Mouse (Mus musculus) hindbrain, embryonic 11.5 days (tissue): Measurements from ENCODE around the gene Colq. TPM values are rescaled to one million over a fixed set of nuclear protein-coding genes. Genes with fewer than 3 reads are reported as not detected.

Source experiments
- ATAC-seq: fragments of 200-750 bp; cut with Nextera tagmentation; 2 replicates; pipeline ENCODE4 v1.8.0; 2017; ENCODE audit warnings: mild to moderate bottlenecking, moderate TSS enrichment, moderate library complexity; ENCODE audit not compliant: low FRiP score
- DNase-seq: peaks from one replicate; pipeline ENCODE4 v3.0.0-alpha.2; 2015; ENCODE audit warnings: low spot score
- H3K27ac ChIP-seq: fragments of 300-500 bp; sonication (generic); 2 replicates; pipeline ENCODE4 v1.5.1; 2014; ENCODE audit warnings: mild to moderate bottlenecking, low read depth, low read length
- H3K27me3 ChIP-seq: fragments of 300-500 bp; sonication (generic); 2 replicates; pipeline ENCODE4 v1.6.1; 2014; ENCODE audit warnings: mild to moderate bottlenecking, low read length, moderate library complexity, mixed read lengths; ENCODE audit not compliant: control insufficient read depth, insufficient read depth
- H3K36me3 ChIP-seq: fragments of 300-500 bp; sonication (generic); 2 replicates; pipeline ENCODE4 v1.6.1; 2014; ENCODE audit warnings: mild to moderate bottlenecking, low read length, moderate library complexity, mixed read lengths; ENCODE audit not compliant: control insufficient read depth, insufficient read depth
- H3K4me1 ChIP-seq: fragments of 300-500 bp; sonication (generic); replicated peaks from 2 replicates; pipeline ENCODE4 v1.6.1; 2014; ENCODE audit warnings: low read length, mixed read lengths; ENCODE audit not compliant: control insufficient read depth, insufficient read depth
- H3K4me2 ChIP-seq: fragments of 300-500 bp; sonication (generic); replicated peaks from 2 replicates; pipeline ENCODE4 v1.6.1; 2014; ENCODE audit warnings: mild to moderate bottlenecking, low read depth, low read length
- H3K4me3 ChIP-seq: fragments of 300-500 bp; sonication (generic); 2 replicates; pipeline ENCODE4 v1.5.1; 2014; ENCODE audit warnings: low read depth, low read length
- H3K9ac ChIP-seq: fragments of 300-500 bp; sonication (generic); 2 replicates; pipeline ENCODE4 v1.6.1; 2014; ENCODE audit warnings: low read depth, low read length
- H3K9me3 ChIP-seq: fragments of 300-500 bp; sonication (generic); 2 replicates; pipeline ENCODE4 v1.6.1; 2016; ENCODE audit warnings: low read length; ENCODE audit not compliant: control insufficient read depth
- WGBS: fragments of 180-500 bp; shearing (Covaris S2); extraction: QIAGEN DNeasy Blood & Tissue Kit; methylation state at CpG from one replicate; pipeline ENCODE4 v1.1.7; 2014; 5-methylcytosine and 5-hydroxymethylcytosine counted together
- polyA plus RNA-seq: library from polyadenylated mRNA; unstranded; fragments of >200 nt; fragmentation: Nextera tagmentation; extraction: Ambion mirVana; gene quantifications from 2 replicates; pipeline ENCODE4 v1.2.1, GENCODE M21; 2014

Colq gene
- polyA plus RNA-seq, 1 experiment from 2014 or later: not detected

DNA sequence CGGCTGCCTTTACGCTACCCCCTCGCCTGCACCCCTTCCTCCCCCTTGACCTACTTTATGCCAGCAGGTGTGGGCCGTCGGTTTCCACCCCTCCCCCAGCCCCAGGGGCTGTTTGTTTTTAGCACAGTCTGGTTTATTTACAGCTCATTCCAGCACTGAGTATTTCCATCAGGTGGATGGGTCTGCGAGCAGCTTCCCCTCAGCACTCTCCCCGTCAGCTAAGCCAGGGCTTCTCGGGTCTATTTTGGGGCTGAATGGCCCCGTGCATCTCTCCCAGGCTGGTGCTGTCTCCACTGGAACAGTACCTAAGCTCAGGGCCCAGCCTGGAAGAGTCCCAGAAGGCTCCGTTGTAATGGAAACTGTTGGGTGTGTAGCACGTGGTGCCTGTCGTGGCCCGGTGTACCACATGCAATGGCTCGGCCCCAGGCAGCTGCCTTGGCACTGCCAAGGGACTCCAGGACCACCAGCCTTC lies 35.1 kb downstream of the Colq start:
- H3K4me2 ChIP-seq: no peak overlapping the region
- H3K27ac ChIP-seq: no peak overlapping the region
- no peak overlapping the region for H3K4me3 ChIP-seq
- ATAC-seq (no peak), DNase-seq (no peak)
- H3K9me3 ChIP-seq: no peaks in the 10 kb centered on the region
- 85% methylated on average over 14 of the region's 14 CpGs for whole genome bisulfite sequencing
- H3K27me3 ChIP-seq: no peaks in the 10 kb centered on the region
- H3K9ac ChIP-seq: no peak overlapping the region
- H3K4me1 ChIP-seq: no peaks in the 10 kb centered on the region
- no peaks in the 10 kb centered on the region for H3K36me3 ChIP-seq

GRCm38 (mm10) chr14:31555021-31555420 lies 36.1 kb downstream of the Colq start:
- Histone ChIP-seq H3K27ac (no peak overlapping the region), H3K4me1 (no peaks in the 10 kb centered on the region), H3K9ac (no peak overlapping the region), H3K4me2 (no peak overlapping the region), H3K27me3 (no peaks in the 10 kb centered on the region), H3K36me3 (no peaks in the 10 kb centered on the region), H3K9me3 (no peaks in the 10 kb centered on the region), H3K4me3 (no peak overlapping the region)
- DNase-seq (no peak), ATAC-seq (no peak)
- 95% methylated on average over 7 of the region's 7 CpGs for WGBS

DNA sequence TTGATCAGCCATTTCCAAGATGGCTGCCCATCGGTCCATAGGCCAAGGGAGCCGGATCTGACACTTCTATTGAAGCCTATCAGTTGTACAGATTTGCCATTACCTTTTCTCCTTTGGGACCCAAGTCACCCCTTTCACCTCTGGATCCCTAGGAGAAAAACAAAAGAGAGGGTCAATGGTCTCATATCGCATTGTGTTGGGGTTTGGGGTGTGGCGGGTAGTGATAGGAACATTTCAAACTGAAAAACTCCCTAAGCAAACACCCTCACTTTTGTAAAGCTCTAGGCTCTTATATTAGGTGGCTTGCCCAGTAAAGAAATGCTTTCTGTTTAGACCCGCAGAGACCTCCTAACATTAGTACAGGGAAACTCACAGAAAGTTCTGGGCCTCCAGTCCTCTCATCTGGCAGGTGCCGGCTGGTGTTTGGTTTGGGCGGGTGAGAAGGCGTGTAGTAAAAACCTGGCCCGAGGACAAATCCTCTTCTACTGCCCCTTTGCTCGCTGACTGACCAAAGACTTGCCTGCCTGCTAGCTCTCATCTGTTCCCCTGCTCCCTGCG lies 47.2 kb downstream of the Colq start:
- no peak overlapping the region for H3K4me3 ChIP-seq
- no peaks in the 10 kb centered on the region for H3K27me3 ChIP-seq
- no peak overlapping the region for H3K4me2 ChIP-seq
- no peak overlapping the region for H3K27ac ChIP-seq
- ATAC-seq (no peak), DNase-seq (no peak)
- H3K9ac ChIP-seq: no peak overlapping the region
- no peaks in the 10 kb centered on the region for H3K4me1 ChIP-seq
- WGBS: 79% methylated on average over 11 of the region's 11 CpGs
- H3K36me3 ChIP-seq: no peaks in the 10 kb centered on the region
- H3K9me3 ChIP-seq: no peaks in the 10 kb centered on the region

DNA sequence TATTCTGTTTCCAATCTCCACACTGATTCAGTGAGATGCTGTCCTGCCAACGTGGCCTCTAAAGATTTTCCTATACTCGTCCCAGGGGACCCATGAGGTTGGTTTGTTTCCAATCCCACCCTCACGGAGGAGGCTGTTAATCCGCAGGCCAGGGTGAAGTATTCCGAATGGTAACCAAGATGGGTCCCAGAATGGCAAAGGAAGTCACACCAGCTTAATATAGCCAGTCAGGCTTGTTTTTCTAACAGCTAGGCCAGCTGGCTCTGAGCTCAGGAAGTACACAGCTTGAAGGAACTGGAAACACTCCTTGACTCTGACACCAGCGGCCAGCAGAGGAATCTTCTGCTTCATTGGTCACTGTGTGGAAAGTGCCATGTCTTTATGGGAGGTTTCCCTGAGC lies 53.8 kb downstream of the Colq start:
- WGBS: 78% methylated on average over 6 of the region's 6 CpGs
- H3K9ac ChIP-seq: no peak overlapping the region
- no peaks in the 10 kb centered on the region for H3K27me3 ChIP-seq
- no peaks in the 10 kb centered on the region for H3K4me1 ChIP-seq
- no peak overlapping the region for H3K4me2 ChIP-seq
- H3K9me3 ChIP-seq: no peaks in the 10 kb centered on the region
- no peak for DNase-seq
- ATAC-seq: no peak
- H3K27ac ChIP-seq: no peak overlapping the region
- H3K4me3 ChIP-seq: no peak overlapping the region
- no peaks in the 10 kb centered on the region for H3K36me3 ChIP-seq

DNA sequence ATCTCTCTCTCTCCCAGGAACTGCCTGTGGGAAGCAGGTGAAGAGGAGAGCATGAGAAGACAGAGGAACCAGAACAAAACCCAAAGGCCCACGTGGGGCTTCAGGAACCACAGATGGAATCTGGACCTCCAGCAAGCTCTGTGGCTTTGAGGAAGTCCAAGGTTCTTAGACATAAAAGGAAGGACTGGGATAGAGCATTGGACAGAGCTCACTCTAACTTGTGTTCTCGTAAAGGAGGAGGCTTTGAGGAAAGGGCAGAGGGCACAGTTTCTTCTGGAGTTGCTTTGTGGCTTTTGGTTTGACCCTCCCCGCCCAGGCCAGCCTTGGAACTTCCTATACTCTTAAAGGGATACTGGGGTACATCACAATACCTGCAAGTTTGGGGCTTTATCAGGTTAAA lies 58.5 kb downstream of the Colq start:
- 63% methylated on average over 3 of the region's 3 CpGs for WGBS
- no peak overlapping the region for H3K4me3 ChIP-seq
- H3K27ac ChIP-seq: no peak overlapping the region
- no peaks in the 10 kb centered on the region for H3K4me1 ChIP-seq
- H3K4me2 ChIP-seq: no peak overlapping the region
- no peak for DNase-seq
- ATAC-seq: no peak
- no peaks in the 10 kb centered on the region for H3K27me3 ChIP-seq
- no peaks in the 10 kb centered on the region for H3K9me3 ChIP-seq
- H3K36me3 ChIP-seq: no peaks in the 10 kb centered on the region
- no peak overlapping the region for H3K9ac ChIP-seq

DNA sequence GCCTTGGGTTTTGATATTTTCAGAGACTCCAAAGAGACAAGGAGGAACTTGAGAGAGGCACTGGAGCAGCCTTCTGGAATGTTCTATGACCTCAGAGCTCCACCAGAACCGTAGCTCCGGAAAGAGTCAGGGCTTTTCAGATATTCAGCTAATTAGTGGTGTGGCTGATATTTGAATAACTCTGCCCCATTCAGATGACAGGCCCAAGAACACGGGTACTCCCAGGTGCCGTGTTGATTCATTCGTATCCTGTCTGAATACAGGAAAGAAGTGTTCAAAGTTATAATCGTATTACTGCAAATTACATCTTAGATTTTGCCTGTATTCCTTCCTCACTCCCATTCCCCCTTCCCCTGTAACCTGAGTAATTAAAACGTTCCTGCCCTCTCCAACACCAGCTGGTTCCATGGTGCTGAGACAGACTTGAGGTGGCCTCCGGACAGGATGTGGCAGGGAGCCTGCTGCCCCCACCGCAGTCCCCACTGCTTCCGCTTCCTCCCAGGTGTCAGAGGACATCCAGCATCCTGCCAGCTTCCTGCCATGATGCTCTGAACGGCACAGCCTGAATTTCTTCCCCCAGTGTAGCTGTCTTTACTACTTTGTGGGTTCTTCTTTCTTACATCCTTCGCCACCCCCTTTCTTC lies 59.5 kb downstream of the Colq start:
- 72% methylated on average over 12 of the region's 12 CpGs for WGBS
- Histone ChIP-seq H3K9ac (no peak overlapping the region), H3K4me2 (no peak overlapping the region), H3K36me3 (no peaks in the 10 kb centered on the region), H3K4me1 (no peaks in the 10 kb centered on the region), H3K9me3 (no peaks in the 10 kb centered on the region), H3K27ac (no peak overlapping the region), H3K27me3 (no peaks in the 10 kb centered on the region), H3K4me3 (no peak overlapping the region)
- DNase-seq (no peak), ATAC-seq (no peak)

DNA sequence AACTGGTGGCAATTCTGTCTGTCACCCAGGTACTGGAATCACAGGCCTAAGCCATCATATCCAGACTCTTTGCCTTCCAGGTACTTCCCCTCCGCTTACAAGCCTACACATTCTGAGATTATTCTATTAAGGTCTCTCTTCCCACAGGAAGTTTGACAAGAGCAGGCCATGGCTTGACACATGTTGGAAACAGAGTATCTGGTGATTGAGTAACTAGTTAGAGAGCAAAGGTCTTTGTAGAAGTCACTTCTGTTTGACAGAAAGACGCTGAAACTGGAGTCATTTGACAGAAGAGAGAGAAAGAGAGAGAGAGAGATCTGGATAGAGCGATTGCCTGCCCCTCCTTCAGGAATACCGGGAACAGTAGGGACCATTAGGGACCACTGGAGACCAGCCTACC lies 60.3 kb downstream of the Colq start:
- Histone ChIP-seq H3K27me3 (no peaks in the 10 kb centered on the region), H3K4me1 (no peaks in the 10 kb centered on the region), H3K9me3 (no peaks in the 10 kb centered on the region), H3K4me3 (no peak overlapping the region), H3K4me2 (no peak overlapping the region), H3K9ac (no peak overlapping the region), H3K27ac (no peak overlapping the region), H3K36me3 (no peaks in the 10 kb centered on the region)
- ATAC-seq: no peak
- 83% methylated on average over 4 of the region's 4 CpGs for WGBS
- DNase-seq: no peak

GRCm38 (mm10) chr14:31525040-31525810 lies 65.9 kb downstream of the Colq start:
- 80% methylated on average over 7 of the region's 7 CpGs for WGBS
- Histone ChIP-seq H3K4me3 (no peak overlapping the region), H3K36me3 (no peaks in the 10 kb centered on the region), H3K4me1 (no peaks in the 10 kb centered on the region), H3K27ac (no peak overlapping the region), H3K9ac (no peak overlapping the region), H3K4me2 (no peak overlapping the region), H3K27me3 (no peaks in the 10 kb centered on the region), H3K9me3 (no peaks in the 10 kb centered on the region)
- ATAC-seq (no peak), DNase-seq (no peak)

GRCm38 (mm10) chr14:31521318-31521717 lies 69.8 kb downstream of the Colq start:
- Histone ChIP-seq H3K27ac (no peak overlapping the region), H3K4me1 (no peaks in the 10 kb centered on the region), H3K9me3 (no peaks in the 10 kb centered on the region), H3K9ac (no peak overlapping the region), H3K4me3 (no peak overlapping the region), H3K27me3 (no peaks in the 10 kb centered on the region), H3K36me3 (no peaks in the 10 kb centered on the region), H3K4me2 (no peak overlapping the region)
- ATAC-seq: no peak
- no peak for DNase-seq
- 83% methylated on average over 2 of the region's 2 CpGs for WGBS
